Mouse (Mus musculus): Measurements from ENCODE around the gene Gprc5b.

GRCm38 (mm10) chr7:118965198-118965597 lies 29.8 kb downstream of the Gprc5b start:
- TF ChIP-seq POLR2A (IDR thresholded peaks at IDR 0.05; ENCODE audit: borderline replicate concordance, extremely low read depth, insufficient read depth, insufficient read length, poor library complexity, severe bottlenecking) (no peak), CTCF (IDR thresholded peaks at IDR 0.05; ENCODE audit: borderline replicate concordance, extremely low read depth, insufficient read depth, insufficient read length) (no peak)
